Mouse (Mus musculus): ENCODE data around the gene Agap3. TPM values are rescaled to one million over a fixed set of nuclear protein-coding genes. Genes with fewer than 3 reads are reported as not detected.
A peak's percentile ranks its signal among the peaks of the same experiment; 100 is the strongest.

The Agap3 gene
- polyA plus RNA-seq, 1 experiment from 2014 or later = 26.9 TPM

- Histone ChIP-seq H3K9me3 (replicated peaks; ENCODE audit: low read length) (no peaks in the 10 kb centered on the region), H3K4me1 (replicated peaks; ENCODE audit: insufficient read depth, low read length) (peaks cover 30% of the 10 kb centered on the region), H3K9ac (ENCODE audit: low read depth, low read length) (peak overlapping the region; percentile 71), H3K4me3 (replicated peaks; ENCODE audit: low read depth, low read length) (peak overlapping the region; percentile 62), H3K36me3 (ENCODE audit: insufficient read depth, low read length) (0 out of 2 replicates have a peak, but pooled peaks cover 6% of the 10 kb centered on the region), H3K4me2 (ENCODE audit: low read length) (peak overlapping the region; percentile 69), H3K27ac (peak overlapping the region; percentile 95), H3K27me3 (ENCODE audit: insufficient read depth, low read length) (no peaks in the 10 kb centered on the region)
- ATAC-seq (replicated peaks; ENCODE audit: low FRiP score, low read depth) (peak; percentile 19), DNase-seq (ENCODE audit: low spot score) (peak; percentile 29)
- TF ChIP-seq CTCF (IDR thresholded peaks at IDR 0.05; ENCODE audit: low read depth) = no peak
- WGBS = 7% methylated on average over 21 of the region's 21 CpGs
Measured at GRCm38 (mm10) chr5:24424004-24424781, 27.8 kb upstream of the Agap3 start.

- Histone ChIP-seq H3K4me1 (replicated peaks; ENCODE audit: insufficient read depth, low read length) (peaks cover 30% of the 10 kb centered on the region), H3K36me3 (ENCODE audit: insufficient read depth, low read length) (peaks cover 13% of the 10 kb centered on the region), H3K27ac (peak overlapping the region; percentile 95), H3K9ac (ENCODE audit: low read depth, low read length) (peak overlapping the region; percentile 71), H3K4me3 (replicated peaks; ENCODE audit: low read depth, low read length) (peak overlapping the region; percentile 62), H3K4me2 (ENCODE audit: low read length) (peak overlapping the region; percentile 69), H3K27me3 (ENCODE audit: insufficient read depth, low read length) (no peaks in the 10 kb centered on the region), H3K9me3 (replicated peaks; ENCODE audit: low read length) (no peaks in the 10 kb centered on the region)
- under 1% methylated on average over 58 of the region's 60 CpGs for WGBS
- DNase-seq (ENCODE audit: low spot score) (peak; percentile 92), ATAC-seq (replicated peaks; ENCODE audit: low FRiP score, low read depth) (peak; percentile 6)
- TF ChIP-seq CTCF (IDR thresholded peaks at IDR 0.05; ENCODE audit: low read depth) = no peak
Measured at GRCm38 (mm10) chr5:24424861-24425411, 27.0 kb upstream of the Agap3 start.

GRCm38 (mm10) chr5:24425421-24426036 is 26.4 kb upstream of the Agap3 start:
- DNase-seq (ENCODE audit: low spot score) = peak; percentile 71

GRCm38 (mm10) chr5:24426037-24426432 is 25.9 kb upstream of the Agap3 start:
- Histone ChIP-seq H3K27me3 (ENCODE audit: insufficient read depth, low read length) (no peaks in the 10 kb centered on the region), H3K36me3 (ENCODE audit: insufficient read depth, low read length) (peaks cover 20% of the 10 kb centered on the region), H3K27ac (no peak overlapping the region), H3K4me3 (replicated peaks; ENCODE audit: low read depth, low read length) (peak overlapping the region; percentile 62), H3K4me2 (ENCODE audit: low read length) (peak overlapping the region; percentile 69), H3K9ac (ENCODE audit: low read depth, low read length) (peak overlapping the region; percentile 71), H3K9me3 (replicated peaks; ENCODE audit: low read length) (no peaks in the 10 kb centered on the region), H3K4me1 (replicated peaks; ENCODE audit: insufficient read depth, low read length) (peaks cover 30% of the 10 kb centered on the region)
- no peak for TF ChIP-seq CTCF (IDR thresholded peaks at IDR 0.05; ENCODE audit: low read depth)
- ATAC-seq (replicated peaks; ENCODE audit: low FRiP score, low read depth) (no peak), DNase-seq (ENCODE audit: low spot score) (peak; percentile 35)
- under 1% methylated on average over 10 of the region's 10 CpGs for WGBS

More at GRCm38 (mm10) chr5:24425421-24426036, 26.4 kb upstream of the Agap3 start:
- Histone ChIP-seq H3K27ac (peak overlapping the region; percentile 95), H3K4me2 (ENCODE audit: low read length) (peak overlapping the region; percentile 69), H3K4me3 (replicated peaks; ENCODE audit: low read depth, low read length) (peak overlapping the region; percentile 62), H3K36me3 (ENCODE audit: insufficient read depth, low read length) (peaks cover 16% of the 10 kb centered on the region), H3K9ac (ENCODE audit: low read depth, low read length) (peak overlapping the region; percentile 71), H3K4me1 (replicated peaks; ENCODE audit: insufficient read depth, low read length) (peaks cover 30% of the 10 kb centered on the region), H3K27me3 (ENCODE audit: insufficient read depth, low read length) (no peaks in the 10 kb centered on the region), H3K9me3 (replicated peaks; ENCODE audit: low read length) (no peaks in the 10 kb centered on the region)
- TF ChIP-seq CTCF (IDR thresholded peaks at IDR 0.05; ENCODE audit: low read depth) = peak; percentile 43
- ATAC-seq (replicated peaks; ENCODE audit: low FRiP score, low read depth) = no peak
- under 1% methylated on average over 27 of the region's 30 CpGs for WGBS

GRCm38 (mm10) chr5:24426556-24427284 is 25.3 kb upstream of the Agap3 start:
- peak overlapping the region; percentile 69 for H3K4me2 ChIP-seq (ENCODE audit: low read length)
- H3K36me3 ChIP-seq (ENCODE audit: insufficient read depth, low read length) = peaks cover 24% of the 10 kb centered on the region
- peak overlapping the region; percentile 71; the same call in 1 of the 2 replicates for H3K9ac ChIP-seq (ENCODE audit: low read depth, low read length)
- H3K4me3 ChIP-seq (replicated peaks; ENCODE audit: low read depth, low read length) = peak overlapping the region; percentile 62
- DNase-seq (ENCODE audit: low spot score) = peak; percentile 11
- no peaks in the 10 kb centered on the region for H3K9me3 ChIP-seq (replicated peaks; ENCODE audit: low read length)
- H3K27ac ChIP-seq = peak overlapping the region; percentile 51; the same call in 1 of the 2 replicates
- no peak for TF ChIP-seq CTCF (IDR thresholded peaks at IDR 0.05; ENCODE audit: low read depth)
- WGBS = 21% methylated on average over 9 of the region's 9 CpGs
- H3K4me1 ChIP-seq (replicated peaks; ENCODE audit: insufficient read depth, low read length) = peaks cover 30% of the 10 kb centered on the region
- ATAC-seq (replicated peaks; ENCODE audit: low FRiP score, low read depth) = no peak
- H3K27me3 ChIP-seq (ENCODE audit: insufficient read depth, low read length) = no peaks in the 10 kb centered on the region

- WGBS = 26% methylated on average over 12 of the region's 12 CpGs
- H3K9ac ChIP-seq (ENCODE audit: low read depth, low read length) = no peak overlapping the region
- peaks cover 30% of the 10 kb centered on the region for H3K4me1 ChIP-seq (replicated peaks; ENCODE audit: insufficient read depth, low read length)
Measured at GRCm38 (mm10) chr5:24427285-24427633, 24.7 kb upstream of the Agap3 start.

More at GRCm38 (mm10) chr5:24427285-24427633, 24.7 kb upstream of the Agap3 start:
- no peaks in the 10 kb centered on the region for H3K9me3 ChIP-seq (replicated peaks; ENCODE audit: low read length)
- no peak for TF ChIP-seq CTCF (IDR thresholded peaks at IDR 0.05; ENCODE audit: low read depth)
- H3K27ac ChIP-seq = peak overlapping the region; percentile 51; the same call in 1 of the 2 replicates
- no peak for ATAC-seq (replicated peaks; ENCODE audit: low FRiP score, low read depth)
- peak overlapping the region; percentile 62; the same call in 1 of the 2 replicates for H3K4me3 ChIP-seq (replicated peaks; ENCODE audit: low read depth, low read length)
- no peak for DNase-seq (ENCODE audit: low spot score)
- H3K36me3 ChIP-seq (ENCODE audit: insufficient read depth, low read length) = peaks cover 29% of the 10 kb centered on the region
- H3K27me3 ChIP-seq (ENCODE audit: insufficient read depth, low read length) = no peaks in the 10 kb centered on the region
- peak overlapping the region; percentile 69; the same call in 1 of the 2 replicates for H3K4me2 ChIP-seq (ENCODE audit: low read length)
